Comparison of ENCODE assay signal across 10 mouse cellular contexts in the genomic region with DNA sequence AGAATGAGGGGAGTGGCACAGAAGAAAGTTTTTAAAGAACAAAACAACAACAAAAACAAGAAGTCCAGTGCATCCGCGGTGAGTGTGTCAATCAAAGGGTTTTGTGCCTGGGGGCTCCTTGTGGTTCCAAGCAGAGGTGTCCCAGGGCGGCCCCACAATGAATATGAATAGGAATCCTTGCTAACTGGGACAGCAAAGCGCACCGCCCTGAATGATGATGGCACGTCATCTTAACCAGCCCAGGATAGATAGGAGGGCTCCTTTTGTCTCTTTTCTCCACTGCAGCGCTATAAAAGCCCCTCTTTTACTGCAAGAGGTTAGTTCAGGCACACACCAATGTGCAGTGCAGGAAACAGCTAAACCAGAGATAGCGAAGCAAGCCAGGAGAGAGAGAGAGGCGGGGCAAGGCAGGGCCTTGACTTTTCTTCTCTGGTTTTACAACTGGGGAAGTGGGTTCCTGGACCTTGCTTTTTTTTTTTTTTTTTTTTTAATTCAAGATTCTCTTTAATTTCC. TPM values are rescaled to one million over a fixed set of nuclear protein-coding genes. Genes with fewer than 3 reads are reported as not detected.
A peak's percentile ranks its signal among the peaks of the same experiment; 100 is the strongest.
DNase-seq lines count a peak whose midpoint lies in the region; ATAC-seq lines count a peak whose summit lies in the region.
"Had no signal": no experiment of that assay in that cellular context is flagged by ENCODE, and none has a peak within 500 bp of the region (broad histone marks: within the 10 kb centered on the region; RNA-seq: fewer than 3 reads in every experiment).

A gene (plus strand): TSS at position 463 of the 513 bp plus-strand sequence.

- H3K4me3 ChIP-seq in megakaryocyte, embryonic 14.5 days (replicated peaks), result peak within 1 kb of the TSS; percentile 86
- peak within 1 kb of the TSS; percentile 47 for H3K4me3 ChIP-seq in forebrain, embryonic 10.5 days
- peak within 1 kb of the TSS; percentile 20 for H3K4me3 ChIP-seq in limb, embryonic 15.5 days
- H3K4me3 ChIP-seq: myocyte had no signal

- no peaks in the 10 kb centered on the region for H3K36me3 ChIP-seq in megakaryocyte, embryonic 14.5 days (replicated peaks; ENCODE audit: low read length)
- H3K36me3 ChIP-seq in forebrain, embryonic 10.5 days (replicated peaks), result no peaks in the 10 kb centered on the region
- no peaks in the 10 kb centered on the region for H3K36me3 ChIP-seq in limb, embryonic 15.5 days

- H3K9me3 ChIP-seq in megakaryocyte, embryonic 14.5 days, result 0 out of 2 replicates have a peak, but pooled peaks cover 11% of the 10 kb centered on the region
- no peaks in the 10 kb centered on the region for H3K9me3 ChIP-seq in forebrain, embryonic 10.5 days
- H3K9me3 ChIP-seq in limb, embryonic 15.5 days, result no peaks in the 10 kb centered on the region

- intact Hi-C loops in left cerebral cortex, postnatal 4 days (cut with DNase I), result no loop called here

- H3K9ac ChIP-seq in limb, embryonic 15.5 days, result no peak within 1 kb of the TSS

- DNase-seq in forebrain, embryonic 10.5 days (ENCODE audit: extremely low spot score, low spot score), result peak; percentile 30
- peak; percentile 56 to 70 for DNase-seq in thymus, postnatal 36 days
- DNase-seq in right cerebral cortex, postnatal 10 days (ENCODE audit: low spot score in 2 of 2), result no peak
- no peak for DNase-seq in cerebellum, adult 9-10 months
- no peak for DNase-seq in left cerebral cortex, postnatal 4 days
- DNase-seq: adrenal gland, postnatal 25 days had no signal

- peaks cover 39% of the 10 kb centered on the region for H3K4me1 ChIP-seq in megakaryocyte, embryonic 14.5 days
- peaks cover 30% of the 10 kb centered on the region for H3K4me1 ChIP-seq in forebrain, embryonic 10.5 days
- H3K4me1 ChIP-seq in limb, embryonic 15.5 days, result peaks cover 18% of the 10 kb centered on the region

- peak within 1 kb of the TSS; percentile 26; the same call in 1 of the 2 replicates for H3K27ac ChIP-seq in forebrain, embryonic 10.5 days
- no peak within 1 kb of the TSS for H3K27ac ChIP-seq in limb, embryonic 15.5 days

- H3K4me2 ChIP-seq in limb, embryonic 15.5 days, result peak within 1 kb of the TSS; percentile 26

- under 1% methylated on average over 9 of the region's 9 CpGs for WGBS in forebrain, embryonic 10.5 days
- WGBS in limb, embryonic 15.5 days, result 3% methylated on average over 9 of the region's 9 CpGs

- ATAC-seq in megakaryocyte, adult 5-6 weeks (ENCODE audit: poor library complexity, severe bottlenecking), result no peak
- ATAC-seq in limb, embryonic 15.5 days (ENCODE audit: insufficient number of reproducible peaks, low FRiP score, low TSS enrichment, low read depth), result no peak

- H3K27me3 ChIP-seq in megakaryocyte, embryonic 14.5 days (replicated peaks), result peaks cover 98% of the 10 kb centered on the region
- H3K27me3 ChIP-seq in forebrain, embryonic 10.5 days (ENCODE audit: poor library complexity, severe bottlenecking), result peaks cover 100% of the 10 kb centered on the region
- peaks cover 94% of the 10 kb centered on the region for H3K27me3 ChIP-seq in limb, embryonic 15.5 days

RNA-seq across cellular contexts. Expression of the gene that starts here (rescaled TPM):
- not detected in 2 replicates for polyA plus RNA-seq in megakaryocyte, embryonic 14.5 days (2012; ENCODE audit: insufficient read depth, low replicate concordance)
- not detected in 2 replicates for total RNA-seq in megakaryocyte, adult 5-6 weeks (2015)
- total RNA-seq in megakaryocyte, adult 5-6 weeks (2017), result not detected in 2 replicates
- 2.1 and 8.1 TPM in 2 replicates for polyA plus RNA-seq in forebrain, embryonic 10.5 days (2016; fragmentation: Nextera tagmentation; extraction: Ambion mirVana)
- polyA plus RNA-seq in limb, embryonic 15.5 days (2015; fragmentation: Nextera tagmentation; extraction: Ambion mirVana), result not detected in 2 replicates
- total RNA-seq in left cerebral cortex, postnatal 4 days (2021), result not detected
- total RNA-seq: adrenal gland, postnatal 25 days had no signal
- polyA plus RNA-seq: myocyte had no signal

Comparison
In these comparisons a context has a peak if more than half of its experiments do, and no peak if none do; other contexts are left out.
1. H3K4me3 ChIP-seq: peak in every context shown above with its lines; median percentile 86 in megakaryocyte, embryonic 14.5 days; 47 in forebrain, embryonic 10.5 days; 20 in limb, embryonic 15.5 days.
2. DNase-seq: peak in forebrain, embryonic 10.5 days (single experiment) and thymus, postnatal 36 days (2 of 2); none in right cerebral cortex, postnatal 10 days (0 of 2), cerebellum, adult 9-10 months (single experiment) and left cerebral cortex, postnatal 4 days (single experiment).